23 mouse cellular contexts compared by ENCODE assay signal in genomic region chr10:54009154-54009553, GRCm38 (mm10).
DNase-seq lines count a peak whose midpoint lies in the region; TF ChIP-seq lines count a peak whose summit lies in the region.
"Had no signal": no experiment of that assay in that cellular context is flagged by ENCODE, and none has a peak within 500 bp of the region (broad histone marks: within the 10 kb centered on the region; RNA-seq: fewer than 3 reads in every experiment).

No protein-coding gene starts in this region.

- peaks cover 24 to 87% of the 10 kb centered on the region in 2 experiments for H3K4me1 ChIP-seq in CH12.LX (ENCODE audit: control insufficient read depth in 1 of 2, insufficient read depth in 2 of 2)
- H3K4me1 ChIP-seq: forebrain, embryonic 15.5 days had no signal

- no peak for TF ChIP-seq RAD21 in CH12.LX (IDR thresholded peaks at IDR 0.05; ENCODE audit: low read depth, low read length)

- H3K27ac ChIP-seq in CH12.LX (ENCODE audit: insufficient read depth, low read depth): no peak overlapping the region
- H3K27ac ChIP-seq: forebrain, embryonic 15.5 days; heart, adult 2 months; hindbrain, postnatal 0 days; left cerebral cortex, adult 2 months; liver, embryonic 13.5 days had no signal

- no peak for TF ChIP-seq POLR2A in CH12.LX (IDR thresholded peaks at IDR 0.05; ENCODE audit: low read depth, low read length)

- dilution Hi-C loops in CH12.LX (cut with MboI; ENCODE audit: extremely low pct_ligation_motif_present, extremely low pct_unique_long_range_greater_than_20kb, low sequenced_read_pairs): no loop called here

- peak; percentile 79 for TF ChIP-seq EP300 in CH12.LX (IDR thresholded peaks at IDR 0.05; ENCODE audit: low read length)

- peak; percentile 51 for DNase-seq in CH12.LX (ENCODE audit: extremely low read depth)
- DNase-seq in induced T-regulatory cell, adult 2 months (ENCODE audit: low read depth): peak; percentile 44
- peak; percentile 8 to 37 for DNase-seq in thymus, adult 18-20 months
- peak; percentile 34 for DNase-seq in thymus, postnatal 4 days
- no peak for DNase-seq in lung, postnatal 36 days
- no peak for DNase-seq in heart, adult 18-20 months
- no peak for DNase-seq in T-cell, adult 2 months (ENCODE audit: low spot score)
- DNase-seq: adrenal gland, postnatal 10 days; cerebellum, adult 18-20 months; cerebellum, postnatal 36 days; gastrocnemius, postnatal 14 days; heart, adult 2 months; heart, postnatal 36 days; kidney, adult 11 months; liver, embryonic 13.5 days; lung, embryonic 14.5 days; right cerebral cortex, adult 18-20 months had no signal

- H3K27me3 ChIP-seq in CH12.LX (replicated peaks): no peaks in the 10 kb centered on the region
- H3K27me3 ChIP-seq: forebrain, embryonic 15.5 days; liver, embryonic 13.5 days; Patski had no signal

- TF ChIP-seq CTCF in CH12.LX (conservative IDR thresholded peaks at IDR 0.05 in 1 of 2, IDR thresholded peaks at IDR 0.05 in 1 of 2; ENCODE audit: low read depth in 2 of 2, low read length in 2 of 2): no peak

- H3K9me3 ChIP-seq in CH12.LX (replicated peaks; ENCODE audit: low read length): no peaks in the 10 kb centered on the region
- H3K9me3 ChIP-seq: forebrain, embryonic 15.5 days; G1E; liver, embryonic 13.5 days had no signal

- H3K9ac ChIP-seq in CH12.LX (ENCODE audit: insufficient read depth, low read depth): no peak overlapping the region; the same call in 1 of the 2 replicates
- H3K9ac ChIP-seq: forebrain, embryonic 15.5 days; liver, embryonic 13.5 days; lung, embryonic 14.5 days had no signal

- H3K4me2 ChIP-seq in CH12.LX (ENCODE audit: insufficient read depth, low read depth, poor library complexity, severe bottlenecking): no peak overlapping the region; the same call in 1 of the 2 replicates
- H3K4me2 ChIP-seq: forebrain, embryonic 15.5 days; liver, embryonic 13.5 days; lung, embryonic 14.5 days had no signal

- peaks cover 20 to 39% of the 10 kb centered on the region in 2 experiments for H3K36me3 ChIP-seq in CH12.LX (replicated peaks in 1 of 2; ENCODE audit: control insufficient read depth in 1 of 2, insufficient read depth in 1 of 2, low read length in 1 of 2)
- H3K36me3 ChIP-seq: forebrain, embryonic 15.5 days; G1E had no signal

- peaks cover 20% of the 10 kb centered on the region for H3K79me2 ChIP-seq in CH12.LX (replicated peaks; ENCODE audit: control insufficient read depth, extremely low read depth, insufficient read depth, poor library complexity, severe bottlenecking)

- no peak overlapping the region for H3K4me3 ChIP-seq in CH12.LX (replicated peaks in 1 of 3; ENCODE audit: low read depth in 2 of 3, low read length in 2 of 3, poor library complexity in 1 of 3)
- H3K4me3 ChIP-seq: forebrain, embryonic 15.5 days; heart, adult 2 months; left cerebral cortex, adult 2 months; liver, embryonic 13.5 days; myocyte had no signal

- in situ Hi-C loops in CH12.LX (cut with MboI; ENCODE audit: low pct_ligation_motif_present, low pct_unique_long_range_greater_than_20kb, low sequenced_read_pairs): no loop called here

TF ChIP-seq in CH12.LX, 34 proteins besides CTCF, POLR2A, EP300 and RAD21:
- TF ChIP-seq NELFE (IDR thresholded peaks at IDR 0.05; ENCODE audit: low read depth, low read length): no peak
- TF ChIP-seq UBTF (IDR thresholded peaks at IDR 0.05; ENCODE audit: low read depth, low read length): no peak
- no peak for TF ChIP-seq PAX5 (IDR thresholded peaks at IDR 0.05; ENCODE audit: low read length)
- TF ChIP-seq KAT2A (IDR thresholded peaks at IDR 0.05; ENCODE audit: insufficient replicate concordance, low read length): no peak
- TF ChIP-seq ELF1 (IDR thresholded peaks at IDR 0.05; ENCODE audit: low read depth, low read length): no peak
- no peak for TF ChIP-seq MAZ (IDR thresholded peaks at IDR 0.05; ENCODE audit: low read depth, low read length)
- no peak for TF ChIP-seq MAX (IDR thresholded peaks at IDR 0.05; ENCODE audit: low read length)
- TF ChIP-seq MEF2A (IDR thresholded peaks at IDR 0.05; ENCODE audit: borderline replicate concordance, low read depth, low read length): 0 out of 2 replicates have a peak, but pooled peaks have one; percentile 42
- peak; percentile 35; the same call in 1 of the 2 replicates for TF ChIP-seq JUND (conservative IDR thresholded peaks at IDR 0.05; ENCODE audit: low read depth, low read length)
- no peak for TF ChIP-seq ZNF384 (IDR thresholded peaks at IDR 0.05; ENCODE audit: low read depth, low read length)
- TF ChIP-seq ETS1 (conservative IDR thresholded peaks at IDR 0.05; ENCODE audit: low read depth, low read length): peak; percentile 32; the same call in 1 of the 2 replicates
- TF ChIP-seq JUN (IDR thresholded peaks at IDR 0.05; ENCODE audit: insufficient read depth, low read depth, low read length): peak; percentile 41; the same call in 1 of the 2 replicates
- TF ChIP-seq TCF12 (IDR thresholded peaks at IDR 0.05; ENCODE audit: low read depth, low read length): peak; percentile 82

Comparison
In these comparisons a context has a peak if more than half of its experiments do, and no peak if none do; other contexts are left out.
1. DNase-seq: peak in CH12.LX (single experiment), induced T-regulatory cell, adult 2 months (single experiment), thymus, adult 18-20 months (2 of 2) and thymus, postnatal 4 days (single experiment); none in lung, postnatal 36 days (single experiment), heart, adult 18-20 months (0 of 2) and T-cell, adult 2 months (single experiment).